Mouse (Mus musculus): ENCODE results near the gene Kcnj5. TPM values are rescaled to one million over a fixed set of nuclear protein-coding genes. Genes with fewer than 3 reads are reported as not detected.

Kcnj5 gene
- polyA plus RNA-seq, 1 experiment from 2014 or later: 0.23 TPM

- no peak overlapping the region for H3K9ac ChIP-seq
- H3K27ac ChIP-seq: no peak overlapping the region
- H3K4me3 ChIP-seq: no peak overlapping the region
- H3K4me2 ChIP-seq (replicated peaks): peak overlapping the region; percentile 23; the same call in 1 of the 2 replicates
- ATAC-seq (ENCODE audit: low FRiP score, low read depth): no peak
- peaks cover 8% of the 10 kb centered on the region; the same call in 1 of the 2 replicates for H3K4me1 ChIP-seq
- no peaks in the 10 kb centered on the region for H3K9me3 ChIP-seq
- WGBS: 77% methylated on average over 4 of the region's 4 CpGs
- H3K36me3 ChIP-seq: no peaks in the 10 kb centered on the region
- 0 out of 2 replicates have a peak, but pooled peaks cover 5% of the 10 kb centered on the region for H3K27me3 ChIP-seq
These were observed 31.9 kb downstream of the Kcnj5 start for GRCm38 (mm10) chr9:32312208-32312607.

GRCm38 (mm10) chr9:32311786-32312185, 32.4 kb downstream of the Kcnj5 start:
- Histone ChIP-seq H3K4me2 (replicated peaks) (peak overlapping the region; percentile 23; the same call in 1 of the 2 replicates), H3K36me3 (no peaks in the 10 kb centered on the region), H3K4me3 (no peak overlapping the region), H3K9me3 (no peaks in the 10 kb centered on the region), H3K9ac (no peak overlapping the region), H3K27ac (no peak overlapping the region), H3K4me1 (peaks cover 8% of the 10 kb centered on the region; the same call in 1 of the 2 replicates), H3K27me3 (0 out of 2 replicates have a peak, but pooled peaks cover 5% of the 10 kb centered on the region)
- peak; percentile 61; the same call in 1 of the 2 replicates for ATAC-seq (ENCODE audit: low FRiP score, low read depth)
- WGBS: 36% methylated on average over 14 of the region's 14 CpGs

DNA sequence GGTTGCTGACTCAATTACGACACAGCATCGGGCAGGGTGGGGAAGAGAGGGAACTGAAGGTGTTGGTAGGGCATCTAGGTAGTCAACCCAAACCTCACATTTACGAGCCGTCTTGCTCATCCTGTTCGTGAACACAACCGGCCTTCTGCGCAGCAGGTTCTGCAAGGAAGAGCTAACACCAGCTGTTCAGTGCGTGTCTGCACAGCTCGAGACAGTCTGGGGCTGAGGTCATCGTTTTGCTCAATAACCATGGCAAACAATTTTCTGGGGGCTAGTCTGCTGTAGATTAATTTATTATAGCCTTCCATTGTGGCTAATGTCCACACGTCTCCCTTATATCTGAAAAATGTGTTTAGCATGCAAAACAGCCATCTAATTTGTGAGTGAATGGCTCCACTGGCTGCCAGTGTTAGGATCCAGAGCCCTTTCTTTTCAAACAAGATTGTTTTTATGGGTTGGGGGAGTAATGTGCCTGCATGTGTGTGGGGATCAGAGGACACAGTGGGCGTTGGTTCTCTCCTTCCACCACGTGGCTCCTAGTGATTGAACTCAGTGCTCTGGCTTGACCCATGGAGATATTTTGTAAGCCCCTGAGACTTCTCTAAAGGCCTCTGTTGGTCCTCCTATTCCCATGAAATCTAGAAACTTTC, 41.5 kb downstream of the Kcnj5 start:
- no peaks in the 10 kb centered on the region for H3K36me3 ChIP-seq
- H3K9ac ChIP-seq: no peak overlapping the region
- no peaks in the 10 kb centered on the region for H3K9me3 ChIP-seq
- H3K4me2 ChIP-seq (replicated peaks): no peak overlapping the region
- no peaks in the 10 kb centered on the region for H3K4me1 ChIP-seq
- H3K27ac ChIP-seq: no peak overlapping the region
- ATAC-seq (ENCODE audit: low FRiP score, low read depth): no peak
- H3K27me3 ChIP-seq: no peaks in the 10 kb centered on the region
- H3K4me3 ChIP-seq: no peak overlapping the region
- WGBS: 73% methylated on average over 13 of the region's 13 CpGs

DNA sequence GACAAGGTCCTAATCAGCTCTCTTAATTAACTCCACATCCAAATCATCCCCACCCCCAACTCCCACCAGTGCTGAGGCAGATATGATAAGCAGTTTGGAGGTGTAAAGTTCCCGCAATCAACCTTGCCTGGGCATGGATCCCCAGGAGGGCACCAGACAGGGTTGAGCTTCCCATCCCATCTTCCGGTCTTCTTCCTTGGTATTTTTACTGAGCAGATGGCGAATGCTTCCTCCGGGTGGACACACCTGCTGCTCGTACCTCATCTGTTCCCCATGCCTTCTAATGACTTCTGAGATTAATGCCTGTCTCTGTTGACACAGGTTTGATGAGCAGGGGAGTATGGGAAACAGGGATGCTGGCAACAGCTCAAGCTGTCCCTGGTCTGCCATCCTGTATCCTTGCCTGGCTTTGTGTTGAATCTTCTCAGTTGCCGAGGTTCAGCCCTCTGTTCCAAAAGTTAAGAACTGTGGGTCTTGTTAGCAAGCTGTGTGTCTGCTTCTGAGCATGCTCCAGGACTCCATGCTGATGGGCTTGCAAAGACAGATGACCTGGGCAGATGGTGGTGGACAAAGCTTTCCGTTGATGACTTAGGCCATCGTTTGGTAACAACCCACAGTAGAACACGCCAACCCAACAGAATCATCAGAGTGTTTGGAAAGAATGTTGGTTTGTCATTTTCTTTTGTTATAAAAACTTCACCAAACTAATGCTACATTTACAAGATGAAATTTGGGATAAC, 48.9 kb downstream of the Kcnj5 start:
- no peak for ATAC-seq (ENCODE audit: low FRiP score, low read depth)
- Histone ChIP-seq H3K9me3 (no peaks in the 10 kb centered on the region), H3K36me3 (no peaks in the 10 kb centered on the region), H3K4me3 (no peak overlapping the region), H3K27me3 (no peaks in the 10 kb centered on the region), H3K9ac (no peak overlapping the region), H3K4me1 (no peaks in the 10 kb centered on the region), H3K4me2 (replicated peaks) (no peak overlapping the region), H3K27ac (no peak overlapping the region)
- WGBS: 90% methylated on average over 9 of the region's 9 CpGs

DNA sequence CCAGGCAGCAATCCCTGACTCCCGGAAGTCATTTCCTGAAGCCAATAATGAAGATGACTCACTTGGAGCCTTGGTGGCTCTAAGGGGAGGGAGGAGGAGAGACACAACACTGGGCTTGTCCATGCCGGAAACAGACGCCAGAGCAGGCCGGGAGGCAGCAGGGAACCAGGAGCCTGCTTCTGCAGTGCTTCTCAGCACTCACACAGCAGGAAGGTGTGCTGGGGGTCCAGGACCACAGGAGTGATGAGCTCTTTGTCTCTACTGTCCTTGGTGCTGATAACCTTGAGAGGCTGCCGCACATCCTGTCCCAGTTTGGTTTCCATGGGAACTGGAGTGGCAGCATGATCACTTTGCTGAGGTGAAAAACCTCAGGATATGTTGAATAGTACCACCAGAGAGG, 51.5 kb downstream of the Kcnj5 start:
- WGBS: 25% methylated on average over 5 of the region's 5 CpGs
- Histone ChIP-seq H3K9me3 (no peaks in the 10 kb centered on the region), H3K36me3 (no peaks in the 10 kb centered on the region), H3K27ac (no peak overlapping the region), H3K9ac (no peak overlapping the region), H3K27me3 (no peaks in the 10 kb centered on the region), H3K4me2 (replicated peaks) (no peak overlapping the region), H3K4me3 (no peak overlapping the region), H3K4me1 (no peaks in the 10 kb centered on the region)
- ATAC-seq (ENCODE audit: low FRiP score, low read depth): no peak

- no peak for ATAC-seq (ENCODE audit: low FRiP score, low read depth)
- Histone ChIP-seq H3K4me2 (replicated peaks) (no peak overlapping the region), H3K9ac (no peak overlapping the region), H3K36me3 (no peaks in the 10 kb centered on the region), H3K9me3 (no peaks in the 10 kb centered on the region), H3K4me3 (no peak overlapping the region), H3K4me1 (no peaks in the 10 kb centered on the region), H3K27me3 (no peaks in the 10 kb centered on the region), H3K27ac (no peak overlapping the region)
- 50% methylated on average over 7 of the region's 7 CpGs for WGBS
These were observed 52.5 kb downstream of the Kcnj5 start for GRCm38 (mm10) chr9:32291618-32292017.

GRCm38 (mm10) chr9:32283591-32283990, 60.6 kb downstream of the Kcnj5 start:
- no peak overlapping the region for H3K4me3 ChIP-seq

GRCm38 (mm10) chr9:32280456-32280855, 63.7 kb downstream of the Kcnj5 start:
- Histone ChIP-seq H3K4me3 (no peak overlapping the region), H3K4me2 (replicated peaks) (no peak overlapping the region), H3K36me3 (no peaks in the 10 kb centered on the region), H3K9me3 (no peaks in the 10 kb centered on the region), H3K4me1 (no peaks in the 10 kb centered on the region), H3K27ac (no peak overlapping the region), H3K9ac (no peak overlapping the region), H3K27me3 (no peaks in the 10 kb centered on the region)
- 86% methylated on average over 5 of the region's 5 CpGs for WGBS
- no peak for ATAC-seq (ENCODE audit: low FRiP score, low read depth)

More at GRCm38 (mm10) chr9:32283591-32283990, 60.6 kb downstream of the Kcnj5 start:
- Histone ChIP-seq H3K4me1 (no peaks in the 10 kb centered on the region), H3K4me2 (replicated peaks) (no peak overlapping the region), H3K27ac (no peak overlapping the region), H3K9me3 (no peaks in the 10 kb centered on the region), H3K36me3 (no peaks in the 10 kb centered on the region), H3K27me3 (no peaks in the 10 kb centered on the region), H3K9ac (no peak overlapping the region)
- ATAC-seq (ENCODE audit: low FRiP score, low read depth): no peak
- WGBS: 79% methylated on average over 5 of the region's 5 CpGs

GRCm38 (mm10) chr9:32279789-32280188, 64.4 kb downstream of the Kcnj5 start:
- Histone ChIP-seq H3K4me1 (no peaks in the 10 kb centered on the region), H3K27me3 (no peaks in the 10 kb centered on the region), H3K4me2 (replicated peaks) (no peak overlapping the region), H3K36me3 (no peaks in the 10 kb centered on the region), H3K4me3 (no peak overlapping the region), H3K27ac (no peak overlapping the region), H3K9me3 (no peaks in the 10 kb centered on the region), H3K9ac (no peak overlapping the region)
- 72% methylated on average over 3 of the region's 3 CpGs for WGBS
- no peak for ATAC-seq (ENCODE audit: low FRiP score, low read depth)

GRCm38 (mm10) chr9:32278052-32278451, 66.1 kb downstream of the Kcnj5 start:
- no peak overlapping the region for H3K9ac ChIP-seq
- H3K27me3 ChIP-seq: no peaks in the 10 kb centered on the region
- no peaks in the 10 kb centered on the region for H3K36me3 ChIP-seq
- H3K4me3 ChIP-seq: no peak overlapping the region
- no peak for ATAC-seq (ENCODE audit: low FRiP score, low read depth)
- 0 out of 2 replicates have a peak, but pooled peaks cover 9% of the 10 kb centered on the region for H3K9me3 ChIP-seq
- 95% methylated on average over 5 of the region's 5 CpGs for WGBS
- H3K4me2 ChIP-seq (replicated peaks): no peak overlapping the region
- no peaks in the 10 kb centered on the region for H3K4me1 ChIP-seq
- H3K27ac ChIP-seq: no peak overlapping the region

- WGBS: 14% methylated on average over 5 of the region's 5 CpGs
- H3K4me2 ChIP-seq (replicated peaks): no peak overlapping the region
- H3K36me3 ChIP-seq: no peaks in the 10 kb centered on the region
- peak; percentile 69 for ATAC-seq (ENCODE audit: low FRiP score, low read depth)
- no peak overlapping the region for H3K4me3 ChIP-seq
- H3K9me3 ChIP-seq: 0 out of 2 replicates have a peak, but pooled peaks cover 11% of the 10 kb centered on the region
- no peak overlapping the region for H3K27ac ChIP-seq
- H3K27me3 ChIP-seq: no peaks in the 10 kb centered on the region
- no peak overlapping the region for H3K9ac ChIP-seq
- H3K4me1 ChIP-seq: 0 out of 2 replicates have a peak, but pooled peaks cover 5% of the 10 kb centered on the region
These were observed 72.2 kb downstream of the Kcnj5 start for GRCm38 (mm10) chr9:32271896-32272444.

All from limb, embryonic 13.5 days (tissue).